Mouse (Mus musculus): ENCODE measurements at regions not wholly inside any gene's neighbourhood (a gene's known extent, or its start where the extent isn't known, plus 50 kb on each side); places are given as distances from the start of the nearest gene placed in this dataset.

DNA sequence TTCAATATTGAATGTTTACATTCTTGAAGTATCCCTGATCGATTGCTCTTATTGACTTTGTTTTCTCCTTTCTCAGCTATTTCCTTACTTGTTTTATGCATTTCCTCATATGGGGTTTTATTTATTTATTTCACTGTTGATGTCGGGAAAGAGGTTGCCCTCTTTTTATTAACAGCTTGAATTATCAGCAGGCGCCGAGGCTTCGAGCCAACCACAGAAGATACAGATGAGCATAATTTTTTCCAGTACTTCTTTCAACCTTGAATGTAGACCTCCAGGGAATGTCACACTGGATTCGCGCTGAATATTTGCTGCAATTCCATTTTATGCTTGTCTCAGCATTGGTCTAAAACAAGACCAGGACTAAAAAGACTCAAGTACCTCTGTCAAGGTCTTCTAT is 183.4 kb upstream of the Cntn6 start:
- WGBS: 55% methylated on average over 7 of the region's 7 CpGs
- peak; percentile 4 for DNase-seq (ENCODE audit: low spot score)
- Histone ChIP-seq H3K4me3 (ENCODE audit: low read depth, low read length) (no peak overlapping the region), H3K36me3 (ENCODE audit: insufficient read depth, low read length) (no peaks in the 10 kb centered on the region), H3K4me2 (replicated peaks; ENCODE audit: low read depth, low read length) (no peak overlapping the region), H3K4me1 (ENCODE audit: insufficient read depth, low read depth, low read length) (no peaks in the 10 kb centered on the region), H3K27me3 (replicated peaks; ENCODE audit: insufficient read depth, low read length) (no peaks in the 10 kb centered on the region), H3K9ac (replicated peaks; ENCODE audit: low read depth) (no peak overlapping the region), H3K9me3 (ENCODE audit: low read length) (no peaks in the 10 kb centered on the region), H3K27ac (ENCODE audit: low read length) (no peak overlapping the region)
- TF ChIP-seq EP300 (IDR thresholded peaks at IDR 0.05) (no peak), CTCF (IDR thresholded peaks at IDR 0.05) (no peak)
- no peak for ATAC-seq

GRCm38 (mm10) chr6:104312993-104313392 is 179.6 kb upstream of the Cntn6 start:
- WGBS: 79% methylated on average over 3 of the region's 3 CpGs
- no peaks in the 10 kb centered on the region for H3K36me3 ChIP-seq (ENCODE audit: insufficient read depth, low read length)
- TF ChIP-seq EP300 (IDR thresholded peaks at IDR 0.05): no peak
- no peak for TF ChIP-seq CTCF (IDR thresholded peaks at IDR 0.05)
- no peak overlapping the region for H3K4me3 ChIP-seq (ENCODE audit: low read depth, low read length)
- no peak for ATAC-seq
- H3K4me2 ChIP-seq (replicated peaks; ENCODE audit: low read depth, low read length): no peak overlapping the region
- H3K9me3 ChIP-seq (ENCODE audit: low read length): no peaks in the 10 kb centered on the region
- no peaks in the 10 kb centered on the region for H3K27me3 ChIP-seq (replicated peaks; ENCODE audit: insufficient read depth, low read length)
- H3K9ac ChIP-seq (replicated peaks; ENCODE audit: low read depth): no peak overlapping the region
- no peaks in the 10 kb centered on the region for H3K4me1 ChIP-seq (ENCODE audit: insufficient read depth, low read depth, low read length)
- no peak overlapping the region for H3K27ac ChIP-seq (ENCODE audit: low read length)
- no peak for DNase-seq (ENCODE audit: low spot score)

GRCm38 (mm10) chr6:104318451-104318850 is 174.1 kb upstream of the Cntn6 start:
- Histone ChIP-seq H3K27me3 (replicated peaks; ENCODE audit: insufficient read depth, low read length) (no peaks in the 10 kb centered on the region), H3K4me3 (ENCODE audit: low read depth, low read length) (no peak overlapping the region), H3K4me1 (ENCODE audit: insufficient read depth, low read depth, low read length) (no peaks in the 10 kb centered on the region), H3K9ac (replicated peaks; ENCODE audit: low read depth) (no peak overlapping the region), H3K36me3 (ENCODE audit: insufficient read depth, low read length) (no peaks in the 10 kb centered on the region), H3K9me3 (ENCODE audit: low read length) (no peaks in the 10 kb centered on the region), H3K4me2 (replicated peaks; ENCODE audit: low read depth, low read length) (no peak overlapping the region), H3K27ac (ENCODE audit: low read length) (no peak overlapping the region)
- WGBS: 52% methylated on average over 4 of the region's 4 CpGs
- DNase-seq (ENCODE audit: low spot score) (no peak), ATAC-seq (no peak)
- TF ChIP-seq EP300 (IDR thresholded peaks at IDR 0.05) (no peak), CTCF (IDR thresholded peaks at IDR 0.05) (no peak)

DNA sequence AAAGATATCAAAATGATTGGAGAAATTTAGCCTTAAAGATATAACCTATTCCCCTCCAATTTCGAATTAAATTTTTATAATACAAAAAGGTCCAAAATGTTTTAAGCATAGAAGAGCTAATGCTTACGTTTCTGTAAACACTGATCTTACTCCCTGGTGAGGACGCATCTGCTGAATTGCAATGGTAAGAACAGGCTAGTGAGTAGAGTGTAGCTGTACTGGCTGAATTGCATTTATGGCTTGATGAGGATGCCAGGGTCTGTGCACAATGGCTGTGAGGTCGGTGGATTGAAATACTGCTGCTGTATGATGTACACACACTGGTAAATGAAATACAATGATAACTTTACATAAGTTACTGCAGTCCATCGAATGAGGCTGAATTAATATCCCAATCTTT is 170.4 kb upstream of the Cntn6 start:
- H3K9me3 ChIP-seq (ENCODE audit: low read length): no peaks in the 10 kb centered on the region
- no peaks in the 10 kb centered on the region for H3K27me3 ChIP-seq (replicated peaks; ENCODE audit: insufficient read depth, low read length)
- no peak for DNase-seq (ENCODE audit: low spot score)
- H3K27ac ChIP-seq (ENCODE audit: low read length): no peak overlapping the region
- no peak for ATAC-seq
- H3K4me2 ChIP-seq (replicated peaks; ENCODE audit: low read depth, low read length): no peak overlapping the region
- H3K4me3 ChIP-seq (ENCODE audit: low read depth, low read length): no peak overlapping the region
- 74% methylated on average over 5 of the region's 5 CpGs for WGBS
- no peaks in the 10 kb centered on the region for H3K4me1 ChIP-seq (ENCODE audit: insufficient read depth, low read depth, low read length)
- TF ChIP-seq CTCF (IDR thresholded peaks at IDR 0.05) (no peak), EP300 (IDR thresholded peaks at IDR 0.05) (no peak)
- H3K9ac ChIP-seq (replicated peaks; ENCODE audit: low read depth): no peak overlapping the region
- no peaks in the 10 kb centered on the region for H3K36me3 ChIP-seq (ENCODE audit: insufficient read depth, low read length)

DNA sequence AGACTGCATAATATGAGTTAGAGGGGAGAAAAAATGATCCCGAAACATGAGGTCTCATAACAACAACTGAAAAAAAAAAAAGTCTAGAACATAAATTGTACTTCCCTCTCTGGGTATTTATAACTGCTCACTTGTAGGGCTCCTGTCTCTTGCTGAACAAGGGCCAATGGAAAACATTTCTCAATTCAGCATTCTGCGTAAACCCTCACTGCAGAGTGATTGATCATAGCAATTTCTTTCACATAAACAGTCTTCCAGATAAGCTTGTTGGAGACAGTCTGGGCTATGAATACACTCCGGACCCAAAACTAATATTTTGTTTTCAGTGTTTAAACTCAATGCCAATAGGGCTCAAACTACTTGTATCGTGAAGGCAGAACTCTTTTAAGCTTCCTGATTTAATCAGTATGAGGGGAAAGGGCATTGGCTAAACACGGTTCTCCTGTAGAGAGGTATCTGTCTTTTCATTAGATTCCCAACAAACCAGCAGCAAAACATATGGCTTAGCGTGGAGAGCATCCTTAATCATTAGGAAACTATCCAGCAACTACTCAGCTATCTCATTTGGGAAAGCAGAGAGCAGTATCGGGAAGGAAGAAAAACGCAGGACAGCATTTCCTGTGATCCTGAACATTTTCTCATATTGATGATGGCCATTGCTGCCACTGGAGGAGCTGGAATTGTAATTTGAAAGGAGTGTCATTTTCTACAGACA is 153.3 kb upstream of the Cntn6 start:
- no peak overlapping the region for H3K27ac ChIP-seq (ENCODE audit: low read length)
- TF ChIP-seq CTCF (IDR thresholded peaks at IDR 0.05) (no peak), EP300 (IDR thresholded peaks at IDR 0.05) (no peak)
- no peaks in the 10 kb centered on the region for H3K4me1 ChIP-seq (ENCODE audit: insufficient read depth, low read depth, low read length)
- no peak overlapping the region for H3K9ac ChIP-seq (replicated peaks; ENCODE audit: low read depth)
- 39% methylated on average over 8 of the region's 8 CpGs for WGBS
- no peak overlapping the region; the same call in 1 of the 2 replicates for H3K4me2 ChIP-seq (replicated peaks; ENCODE audit: low read depth, low read length)
- peak; percentile 53 for DNase-seq (ENCODE audit: low spot score)
- H3K9me3 ChIP-seq (ENCODE audit: low read length): no peaks in the 10 kb centered on the region
- H3K4me3 ChIP-seq (ENCODE audit: low read depth, low read length): no peak overlapping the region
- ATAC-seq: peak; percentile 33; the same call in 1 of the 2 replicates
- no peaks in the 10 kb centered on the region for H3K36me3 ChIP-seq (ENCODE audit: insufficient read depth, low read length)
- no peaks in the 10 kb centered on the region for H3K27me3 ChIP-seq (replicated peaks; ENCODE audit: insufficient read depth, low read length)

- TF ChIP-seq EP300 (IDR thresholded peaks at IDR 0.05): no peak
- TF ChIP-seq CTCF (IDR thresholded peaks at IDR 0.05): no peak
- Histone ChIP-seq H3K36me3 (ENCODE audit: insufficient read depth, low read length) (no peaks in the 10 kb centered on the region), H3K4me2 (replicated peaks; ENCODE audit: low read depth, low read length) (no peak overlapping the region), H3K9me3 (ENCODE audit: low read length) (no peaks in the 10 kb centered on the region), H3K27ac (ENCODE audit: low read length) (no peak overlapping the region), H3K27me3 (replicated peaks; ENCODE audit: insufficient read depth, low read length) (no peaks in the 10 kb centered on the region), H3K4me3 (ENCODE audit: low read depth, low read length) (no peak overlapping the region), H3K4me1 (ENCODE audit: insufficient read depth, low read depth, low read length) (no peaks in the 10 kb centered on the region), H3K9ac (replicated peaks; ENCODE audit: low read depth) (no peak overlapping the region)
- no peak for ATAC-seq
- WGBS: 53% methylated on average over 1 of the region's 1 CpGs
- no peak for DNase-seq (ENCODE audit: low spot score)
These were observed 148.6 kb upstream of the Cntn6 start for GRCm38 (mm10) chr6:104343986-104344385.
